8 mouse cellular contexts compared by ENCODE assay signal in genomic region chr11:66899426-66899825, GRCm38 (mm10). TPM values are rescaled to one million over a fixed set of nuclear protein-coding genes. Genes with fewer than 3 reads are reported as not detected.
DNase-seq lines count a peak whose midpoint lies in the region; ATAC-seq and TF ChIP-seq lines count a peak whose summit lies in the region.

No protein-coding gene starts in this region.

- H3K4me3 ChIP-seq in G1E (ENCODE audit: low read depth, low read length) = no peak overlapping the region

- no peaks in the 10 kb centered on the region for H3K27me3 ChIP-seq in G1E (ENCODE audit: insufficient read depth, low read length)

- no peaks in the 10 kb centered on the region for H3K4me1 ChIP-seq in G1E (ENCODE audit: insufficient read depth, low read depth, low read length)

- peaks cover 26% of the 10 kb centered on the region for H3K9me3 ChIP-seq in G1E (replicated peaks)

- TF ChIP-seq CTCF in G1E (IDR thresholded peaks at IDR 0.05; ENCODE audit: low read depth, low read length) = peak; percentile 28; the same call in 1 of the 2 replicates

- peak; percentile 68 for DNase-seq in A20 (ENCODE audit: low read depth, low spot score)
- no peak for DNase-seq in G1E (ENCODE audit: low spot score)
- peak; percentile 78 for DNase-seq in kidney, postnatal 10 days
- peak; percentile 28 to 46 for DNase-seq in lung, adult 18-20 months
- peak; percentile 57 for DNase-seq in retina, postnatal 7 days (ENCODE audit: low read depth, low spot score)

- no peaks in the 10 kb centered on the region for H3K36me3 ChIP-seq in G1E (replicated peaks)

- no peak for ATAC-seq in G1E (ENCODE audit: extremely low read depth, insufficient number of reproducible peaks, low FRiP score, poor library complexity, severe bottlenecking)
- ATAC-seq in cerebellum, adult (ENCODE audit: insufficient number of reproducible peaks, low FRiP score, low TSS enrichment) = peak; percentile 56; the same call in 1 of the 2 replicates
- ATAC-seq in frontal cortex, adult (ENCODE audit: low TSS enrichment) = peak; percentile 93
- ATAC-seq in inflammation-experienced regulatory T-cells, adult 6 months = no peak

RNA-seq across cellular contexts. Expression of gene Pirt, which starts 12.4 kb away (rescaled TPM):
- total RNA-seq in G1E (2014; fragmentation: Nextera tagmentation) (not detected in 2 replicates), G1E (2017) (0.05 TPM in 1 of 2 replicates, not detected in the other)
- not detected in 2 replicates for polyA plus RNA-seq in G1E (2012)
- not detected for polyA plus RNA-seq in inflammation-experienced regulatory T-cells, adult 6 months (2017; shearing (Covaris generic))

RNA-seq across cellular contexts. Expression of gene Tmem238l, which starts 57.0 kb away (rescaled TPM):
- total RNA-seq in G1E (2014; fragmentation: Nextera tagmentation) (not detected in 2 replicates), G1E (2017) (not detected in 2 replicates)
- polyA plus RNA-seq in G1E (2012) = not detected in 2 replicates
- polyA plus RNA-seq in inflammation-experienced regulatory T-cells, adult 6 months (2017; shearing (Covaris generic)) = not detected

Comparison
In these comparisons a context has a peak if more than half of its experiments do, and no peak if none do; other contexts are left out.
1. ATAC-seq: peak in cerebellum, adult (single experiment) and frontal cortex, adult (single experiment); none in G1E (single experiment) and inflammation-experienced regulatory T-cells, adult 6 months (single experiment).